Mouse (Mus musculus) liver, adult 2 months (tissue): ENCODE data around the gene Uqcc2. TPM values are rescaled to one million over a fixed set of nuclear protein-coding genes. Genes with fewer than 3 reads are reported as not detected.

Experiments used
- DNase-seq: peaks from one replicate; pipeline ENCODE4 v3.0.0-alpha.2; 2011; ENCODE audit warnings: low read depth, low spot score; ENCODE audit errors: extremely low read depth
- H3K27ac ChIP-seq: fragments of 200-500 bp; replicated peaks from 2 replicates; pipeline ENCODE4 v1.5.1; 2012; ENCODE audit warnings: low read depth, mild to moderate bottlenecking, control low read depth, inconsistent platforms, low read length; ENCODE audit not compliant: insufficient read depth
- H3K27me3 ChIP-seq: fragments of 200-500 bp; 2 replicates; pipeline ENCODE4 v1.6.1; 2012; ENCODE audit warnings: mild to moderate bottlenecking, moderate library complexity, low read length, inconsistent platforms; ENCODE audit not compliant: control insufficient read depth, insufficient read depth
- H3K36me3 ChIP-seq: fragments of 200-500 bp; 2 replicates; pipeline ENCODE4 v1.6.1; 2012; ENCODE audit warnings: low read length, inconsistent platforms; ENCODE audit not compliant: control insufficient read depth, insufficient read depth
- H3K4me1 ChIP-seq: fragments of 200-500 bp; 2 replicates; pipeline ENCODE4 v1.6.1; 2011; ENCODE audit warnings: low read length; ENCODE audit not compliant: control insufficient read depth, insufficient read depth
- H3K4me3 ChIP-seq: fragments of 200-500 bp; 2 replicates; pipeline ENCODE4 v1.5.1; 2011; ENCODE audit warnings: low read depth, mild to moderate bottlenecking, control low read depth, low read length, moderate library complexity; ENCODE audit not compliant: insufficient read depth
- H3K79me2 ChIP-seq: fragments of 200-500 bp; 2 replicates; pipeline ENCODE4 v1.6.1; 2012; ENCODE audit warnings: inconsistent platforms, mild to moderate bottlenecking, low read length, moderate library complexity; ENCODE audit not compliant: control insufficient read depth, insufficient read depth
- H3K9ac ChIP-seq: fragments of 200-500 bp; 2 replicates; pipeline ENCODE4 v1.6.1; 2012; ENCODE audit warnings: low read depth, mild to moderate bottlenecking, control low read depth, inconsistent platforms, low read length
- CTCF ChIP-seq: fragments of 200-500 bp; IDR thresholded peaks from 2 replicates; pipeline ENCODE4 v1.5.1; 2011; ENCODE audit warnings: low read depth, low read length, control low read depth
- POLR2A ChIP-seq: fragments of 200-500 bp; IDR thresholded peaks from 2 replicates; pipeline ENCODE4 v1.6.1; 2011; ENCODE audit warnings: low read length, control low read depth; ENCODE audit not compliant: insufficient read depth; ENCODE audit errors: extremely low read depth
- WGBS: fragments of 180-500 bp; shearing (Covaris S2); methylation state at CpG from one replicate; pipeline ENCODE4 v1.1.7; 2018; 5-methylcytosine and 5-hydroxymethylcytosine counted together
- polyA plus RNA-seq: library from polyadenylated mRNA; depleted of rRNA; stranded (reverse); fragments of >200 nt; gene quantifications from 2 replicates; pipeline ENCODE4 v1.2.3, GENCODE M21; 2012
- total RNA-seq: library from RNA; depleted of rRNA; stranded (reverse); fragments of >200 nt; gene quantifications from 2 replicates; pipeline ENCODE4 v1.2.3, GENCODE M21; 2014

Gene Uqcc2
- total and polyA plus RNA-seq, 2 experiments = 78.9 to 135 TPM

- no peak for DNase-seq
- Histone ChIP-seq H3K79me2 (no peaks in the 10 kb centered on the region), H3K36me3 (no peaks in the 10 kb centered on the region), H3K4me1 (no peaks in the 10 kb centered on the region), H3K4me3 (no peak overlapping the region), H3K9ac (no peak overlapping the region), H3K27ac (no peak overlapping the region), H3K27me3 (no peaks in the 10 kb centered on the region)
- WGBS = 64% methylated on average over 11 of the region's 11 CpGs
- TF ChIP-seq POLR2A (no peak), CTCF (no peak)
These were observed 36.4 kb upstream of the Uqcc2 start for GRCm38 (mm10) chr17:27169952-27170695.

GRCm38 (mm10) chr17:27168569-27168968, 34.9 kb upstream of the Uqcc2 start:
- Histone ChIP-seq H3K36me3 (no peaks in the 10 kb centered on the region), H3K9ac (no peak overlapping the region), H3K27me3 (no peaks in the 10 kb centered on the region), H3K27ac (no peak overlapping the region), H3K4me1 (no peaks in the 10 kb centered on the region), H3K79me2 (no peaks in the 10 kb centered on the region), H3K4me3 (no peak overlapping the region)
- TF ChIP-seq CTCF = no peak
- no peak for TF ChIP-seq POLR2A
- 91% methylated on average over 4 of the region's 4 CpGs for WGBS
- no peak for DNase-seq

GRCm38 (mm10) chr17:27167545-27167944, 33.8 kb upstream of the Uqcc2 start, which contains the start of gene Ip6k3:
Gene Ip6k3 (minus strand): TSS chr17:27167795.
- H3K27me3 ChIP-seq = no peaks in the 10 kb centered on the region
- H3K4me3 ChIP-seq = no peak within 1 kb of the TSS
- TF ChIP-seq CTCF (no peak), POLR2A (no peak)
- H3K9ac ChIP-seq = no peak within 1 kb of the TSS
- no peaks in the 10 kb centered on the region for H3K36me3 ChIP-seq
- H3K4me1 ChIP-seq = no peaks in the 10 kb centered on the region
- DNase-seq = no peak
- WGBS = 72% methylated on average over 4 of the region's 4 CpGs
- H3K79me2 ChIP-seq = no peaks in the 10 kb centered on the region
- no peak within 1 kb of the TSS for H3K27ac ChIP-seq

GRCm38 (mm10) chr17:27166901-27167300, 33.2 kb upstream of the Uqcc2 start:
- no peak overlapping the region for H3K9ac ChIP-seq
- no peaks in the 10 kb centered on the region for H3K4me1 ChIP-seq
- H3K36me3 ChIP-seq = no peaks in the 10 kb centered on the region
- H3K27ac ChIP-seq = no peak overlapping the region
- TF ChIP-seq CTCF (no peak), POLR2A (no peak)
- H3K4me3 ChIP-seq = no peak overlapping the region
- 77% methylated on average over 6 of the region's 6 CpGs for WGBS
- DNase-seq = no peak
- no peaks in the 10 kb centered on the region for H3K27me3 ChIP-seq
- no peaks in the 10 kb centered on the region for H3K79me2 ChIP-seq

- no peak overlapping the region for H3K27ac ChIP-seq
- no peak for DNase-seq
These were observed 31.5 kb upstream of the Uqcc2 start for GRCm38 (mm10) chr17:27165054-27165773.

GRCm38 (mm10) chr17:27160905-27161304, 27.2 kb upstream of the Uqcc2 start:
- 71% methylated on average over 4 of the region's 4 CpGs for WGBS
- Histone ChIP-seq H3K4me3 (no peak overlapping the region), H3K27ac (no peak overlapping the region), H3K79me2 (no peaks in the 10 kb centered on the region), H3K4me1 (no peaks in the 10 kb centered on the region), H3K36me3 (no peaks in the 10 kb centered on the region), H3K27me3 (no peaks in the 10 kb centered on the region), H3K9ac (no peak overlapping the region)
- DNase-seq = no peak
- TF ChIP-seq POLR2A (no peak), CTCF (no peak)

More at GRCm38 (mm10) chr17:27165054-27165773, 31.5 kb upstream of the Uqcc2 start:
- WGBS = 74% methylated on average over 8 of the region's 8 CpGs
- H3K27me3 ChIP-seq = no peaks in the 10 kb centered on the region
- no peak overlapping the region for H3K9ac ChIP-seq
- TF ChIP-seq POLR2A = no peak
- peak; percentile 49 for TF ChIP-seq CTCF
- no peak overlapping the region for H3K4me3 ChIP-seq
- no peaks in the 10 kb centered on the region for H3K79me2 ChIP-seq
- H3K36me3 ChIP-seq = no peaks in the 10 kb centered on the region
- no peaks in the 10 kb centered on the region for H3K4me1 ChIP-seq
